Mouse (Mus musculus) urinary bladder, postnatal 36 days (tissue): ENCODE results near the gene Brd2.
A peak's percentile ranks its signal among the peaks of the same experiment; 100 is the strongest.
"Not testable (repeated sequence)": the region's sequence is repeated elsewhere in the genome, so short reads cannot be mapped to it uniquely, and the experiment has no call there.

Experiments used
- DNase-seq, 2 experiments: peaks; one replicate each; pipeline ENCODE4 v3.0.0; 2022; ENCODE audit warnings: low spot score in 2 of 2, mixed read lengths in 1 of 2

Gene Brd2

DNA sequence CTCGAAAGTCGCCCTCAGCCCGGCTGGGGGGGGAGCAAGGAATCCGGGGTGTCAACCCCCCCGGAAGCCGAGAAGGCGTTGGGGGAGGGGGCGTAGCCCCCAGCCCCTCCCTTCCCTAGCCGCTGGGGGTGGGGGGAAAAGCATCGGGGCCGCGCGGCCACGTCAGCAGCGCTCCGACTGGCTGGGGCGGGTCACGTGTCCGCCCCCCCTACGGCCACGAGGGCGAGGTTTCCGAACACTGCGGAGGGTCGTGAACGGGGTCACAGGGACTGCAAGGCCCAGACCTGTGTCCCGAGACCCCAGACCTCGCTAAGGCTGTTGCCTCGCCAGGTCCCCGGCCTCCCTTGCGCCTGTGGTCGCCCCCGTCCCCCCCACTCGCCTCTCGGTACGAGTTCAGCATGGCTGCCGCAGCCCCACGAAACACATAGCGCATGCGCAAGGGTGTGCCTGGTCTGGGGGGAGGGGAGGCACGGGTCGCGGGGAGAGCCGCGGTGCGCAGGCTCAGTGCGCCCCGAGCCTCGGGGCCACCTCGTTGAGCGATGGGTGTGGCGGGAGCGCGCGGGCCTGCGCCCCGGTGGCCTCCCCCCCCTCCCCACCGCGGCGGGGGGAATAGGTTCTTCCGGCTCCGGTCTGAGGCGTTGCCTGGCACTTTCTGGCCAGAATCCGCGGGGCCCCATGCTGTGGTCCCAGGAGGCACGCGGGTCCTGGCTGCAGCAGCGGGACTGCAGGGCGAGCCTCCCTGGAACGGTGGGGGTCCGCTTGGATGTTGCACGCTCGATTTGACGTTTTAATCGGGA is at the start of gene Brd2:
Gene Brd2, minus strand, starts transcription at position 447 of the 797 bp plus-strand sequence.
- DNase-seq = peak; percentile 96 to 98

DNA sequence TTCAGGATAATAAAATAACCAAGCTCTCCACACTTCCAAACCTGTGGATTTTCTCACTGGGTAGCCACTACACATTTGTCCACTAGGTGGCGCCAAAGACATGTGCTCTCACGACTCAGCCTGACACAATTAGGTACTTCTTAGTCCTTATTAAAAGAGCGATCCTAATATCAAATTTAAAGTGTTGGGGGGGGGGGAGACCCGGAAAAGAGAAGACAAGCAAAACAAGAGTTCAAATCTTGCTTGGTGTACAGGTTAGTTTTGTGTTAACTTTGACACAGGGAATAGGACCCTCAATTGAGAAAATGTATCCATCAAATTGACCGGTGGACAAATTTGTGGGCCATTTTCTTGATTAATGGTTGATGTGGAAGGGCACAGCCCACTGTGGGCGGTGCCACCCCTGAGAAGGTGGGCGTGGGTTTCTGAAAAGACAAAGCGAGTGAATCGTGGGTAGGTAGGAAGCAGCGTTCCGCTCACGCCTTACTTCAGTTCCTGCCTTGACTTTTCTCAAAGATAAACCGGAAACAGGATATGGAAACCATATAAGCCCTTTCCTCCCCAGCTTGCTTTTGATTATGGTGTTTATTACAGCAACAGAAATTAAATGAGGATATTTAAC is 48.6 kb upstream of the Brd2 start:
- DNase-seq = peak; percentile 74 to 77

DNA sequence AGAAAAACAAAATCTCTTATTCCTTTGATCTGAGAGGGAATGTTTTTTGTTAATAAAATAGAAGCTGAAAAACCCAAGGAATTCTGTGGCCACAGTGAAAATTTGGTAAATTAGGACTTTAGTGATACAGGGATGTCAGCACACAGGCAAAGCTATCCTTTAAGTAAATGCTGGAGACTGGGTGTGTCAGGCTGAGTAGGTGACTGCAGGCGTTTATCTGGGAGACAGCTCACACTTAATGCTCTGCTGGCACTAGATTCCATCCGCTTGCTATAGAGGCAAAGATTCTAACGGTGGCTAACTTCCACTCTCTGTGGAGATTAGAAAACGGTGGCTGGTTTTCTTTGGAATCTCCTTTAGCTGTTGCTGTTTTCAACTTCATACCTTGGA is 48.0 kb upstream of the Brd2 start:
- DNase-seq = no peak

DNA sequence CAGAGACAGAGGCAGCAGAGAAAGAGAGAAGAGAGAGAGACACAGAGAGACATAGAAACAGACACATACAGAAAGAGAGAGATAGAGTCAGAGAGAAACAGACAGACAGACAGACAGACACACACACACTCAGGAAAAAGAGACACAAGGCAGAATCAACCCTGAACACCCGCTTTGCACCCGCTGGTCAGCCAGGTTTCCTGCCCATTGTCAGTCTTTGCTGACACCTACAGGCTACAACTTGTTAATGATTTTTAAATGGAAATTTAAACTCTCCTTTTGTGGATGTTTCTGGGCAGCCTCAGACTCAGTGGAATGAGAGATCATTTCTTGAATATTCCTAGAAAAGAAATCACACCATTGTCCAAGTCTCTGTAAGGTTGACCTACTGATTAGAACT is 46.8 kb upstream of the Brd2 start:
- peak in 1 of 2 experiments; percentile 28 for DNase-seq

DNA sequence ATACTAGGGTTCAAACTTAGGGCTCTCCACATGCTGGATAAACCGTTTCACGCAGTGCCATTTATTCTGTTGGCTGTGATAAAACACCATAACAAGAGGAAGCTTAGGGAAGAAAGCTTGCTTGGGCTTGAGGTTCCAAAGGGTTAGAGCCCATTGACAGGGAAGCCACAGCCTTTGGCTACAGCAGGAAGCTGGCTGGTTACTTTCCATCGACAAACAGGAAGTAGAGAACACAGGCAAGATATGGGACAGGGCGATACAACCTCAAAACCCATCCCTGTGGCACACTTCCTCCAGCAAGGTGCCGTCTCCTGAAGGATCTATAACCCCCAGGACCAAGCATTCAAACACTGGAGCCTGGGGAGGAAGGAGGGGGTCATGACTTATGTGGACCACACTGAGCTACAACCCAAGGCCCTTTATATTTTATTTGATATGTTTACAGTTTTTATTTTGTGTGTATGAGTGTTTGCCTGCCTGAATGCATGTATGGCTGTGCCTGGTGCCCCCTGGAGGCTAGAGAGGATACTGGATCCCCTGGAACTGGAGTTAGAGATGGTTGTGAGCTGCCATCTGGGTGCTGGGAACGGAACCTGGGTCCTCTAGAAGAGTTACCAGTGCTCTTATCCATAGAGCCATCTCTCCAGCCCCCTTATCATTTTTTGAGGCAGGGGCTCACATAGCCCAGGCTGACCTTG is 42.7 kb upstream of the Brd2 start:
- DNase-seq = no peak

- DNase-seq = peak in 1 of 2 experiments; percentile 12
Observed at GRCm38 (mm10) chr17:34164202-34164895, 41.9 kb upstream of the Brd2 start.

- no peak for DNase-seq
Observed at GRCm38 (mm10) chr17:34155534-34155933, 33.1 kb upstream of the Brd2 start.

- DNase-seq = peak; percentile 43 to 45
Observed at GRCm38 (mm10) chr17:34152923-34153322, 30.5 kb upstream of the Brd2 start, which contains the start of gene H2-DMb1. TSS of gene H2-DMb1 (plus strand) at chr17:34153072.

DNA sequence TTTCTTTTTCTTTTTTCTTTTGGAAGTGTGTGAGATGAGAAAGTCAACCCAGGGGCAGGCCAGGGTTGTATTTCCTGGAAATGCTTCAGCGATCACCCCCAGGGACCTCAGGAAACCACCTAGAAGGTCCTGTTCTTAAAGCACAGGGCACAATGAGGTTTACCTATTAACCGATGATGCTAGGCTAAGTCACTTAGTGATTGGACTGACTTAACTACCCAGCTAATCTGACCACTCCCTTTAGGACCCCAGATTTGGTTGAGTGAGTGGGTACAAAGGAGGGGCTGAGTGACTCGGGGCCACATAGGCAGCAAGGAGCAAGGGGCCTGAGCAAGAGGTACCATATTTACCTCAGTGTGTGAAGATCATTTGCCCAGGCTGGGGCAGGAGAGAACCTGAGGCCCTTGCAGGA is 22.5 kb upstream of the Brd2 start:
- no peak for DNase-seq

GRCm38 (mm10) chr17:34144221-34144620 is 21.8 kb upstream of the Brd2 start:
- DNase-seq = not testable (repeated sequence)

DNA sequence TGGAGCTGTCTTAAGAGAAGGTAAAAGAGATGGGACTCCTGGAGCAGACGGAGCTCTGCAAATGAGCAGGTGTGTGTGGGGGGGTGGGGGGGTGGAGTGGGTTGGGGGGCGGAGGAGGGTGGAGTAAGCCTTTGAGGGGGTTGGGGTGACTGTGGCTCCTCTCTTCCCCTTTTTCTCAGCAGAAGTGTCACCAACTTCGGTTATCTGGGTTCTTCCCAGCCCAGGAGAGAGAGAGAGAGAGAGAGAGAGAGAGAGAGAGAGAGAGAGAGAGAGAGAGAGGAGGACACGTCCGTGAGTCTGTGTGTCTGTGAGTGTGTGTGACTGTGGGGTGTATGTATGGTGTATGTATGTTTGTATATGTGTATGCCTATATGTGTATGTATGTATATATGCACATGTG is 21.0 kb upstream of the Brd2 start:
- no peak for DNase-seq

DNA sequence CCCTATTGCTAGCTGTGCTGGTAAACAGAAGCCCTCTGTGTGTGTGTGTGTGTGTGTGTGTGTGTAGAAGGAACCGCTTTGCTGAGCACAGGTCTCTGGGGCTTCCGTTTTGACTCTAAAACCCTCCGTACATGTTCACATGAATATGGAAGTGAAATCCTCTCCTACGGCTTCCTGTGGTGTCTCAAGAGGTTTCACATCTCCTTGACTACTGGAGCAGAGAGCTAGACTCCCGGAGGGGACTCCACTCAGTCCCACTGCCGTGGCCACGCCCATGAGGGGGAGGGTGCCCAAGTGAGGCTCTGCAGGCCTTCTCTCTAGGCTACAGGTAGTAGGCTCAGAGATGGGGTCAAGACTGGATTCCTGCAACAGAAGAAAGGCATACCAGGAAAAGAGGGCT is 20.6 kb upstream of the Brd2 start, which contains the start of gene H2-DMb2:
Gene H2-DMb2, plus strand, starts transcription at position 275 of the 400 bp plus-strand sequence.
- DNase-seq = no peak

GRCm38 (mm10) chr17:34142456-34143010 is 20.1 kb upstream of the Brd2 start:
- no peak for DNase-seq

DNA sequence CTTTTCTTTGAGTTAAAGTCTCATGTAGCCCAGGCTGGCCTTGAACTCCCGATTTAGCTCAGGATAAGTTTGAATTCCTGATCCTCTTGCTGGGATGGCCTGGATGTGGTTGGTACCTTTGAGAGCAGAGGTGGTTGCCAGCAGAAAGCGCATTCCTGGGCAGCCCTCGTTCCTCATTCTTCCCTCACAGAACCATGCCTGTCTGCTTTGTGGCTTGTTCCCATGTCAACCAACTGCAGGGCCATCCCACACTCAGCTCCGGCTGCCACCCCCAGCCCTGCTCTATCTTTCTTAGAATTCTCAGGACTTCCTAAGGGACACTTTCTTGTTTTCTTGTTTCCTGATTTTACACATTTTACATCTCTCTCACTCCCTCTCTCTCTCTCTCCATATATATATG is 19.0 kb upstream of the Brd2 start:
- no peak for DNase-seq

GRCm38 (mm10) chr17:34140240-34140639 is 17.8 kb upstream of the Brd2 start:
- DNase-seq = no peak

GRCm38 (mm10) chr17:34139416-34139815 is 17.0 kb upstream of the Brd2 start:
- DNase-seq = peak; percentile 23 to 29

DNA sequence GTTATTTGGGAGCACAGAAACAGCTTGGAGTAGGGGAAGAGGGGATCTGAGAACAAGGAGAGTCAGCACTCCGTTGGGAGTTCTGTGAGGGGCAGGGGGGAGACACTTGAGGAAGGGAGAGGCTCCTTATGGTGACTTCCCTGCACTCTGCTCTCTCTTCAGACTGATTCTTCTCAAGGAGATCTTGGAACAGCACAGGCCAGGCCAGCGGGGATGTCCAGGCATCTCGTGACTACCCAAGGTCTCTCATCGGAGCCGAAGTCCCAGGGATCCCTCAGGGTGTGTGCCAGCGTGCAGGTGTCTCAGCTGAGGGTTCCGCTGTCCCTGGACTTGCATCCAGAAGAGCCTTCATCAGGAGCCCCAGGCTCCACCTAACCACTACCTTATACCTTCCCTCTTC is 16.2 kb upstream of the Brd2 start:
- no peak for DNase-seq

DNA sequence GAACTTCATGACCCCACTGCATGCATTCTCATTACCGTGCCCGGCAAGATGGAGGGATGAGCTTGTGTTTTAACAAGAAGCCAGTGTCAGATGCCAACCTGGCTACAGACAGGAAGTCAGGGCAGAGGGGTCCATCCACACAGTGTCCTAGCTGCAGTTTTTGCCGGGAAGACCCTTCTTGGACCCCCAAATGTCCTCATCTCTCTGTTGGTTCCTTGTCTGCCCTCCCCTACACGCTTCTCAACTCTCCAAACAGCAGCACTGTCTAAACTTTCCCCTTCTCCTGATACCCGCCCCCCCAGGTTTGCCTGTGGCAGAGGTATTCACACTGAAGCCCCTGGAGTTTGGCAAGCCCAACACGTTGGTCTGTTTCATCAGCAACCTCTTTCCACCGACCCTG is 15.2 kb upstream of the Brd2 start:
- DNase-seq = no peak

DNA sequence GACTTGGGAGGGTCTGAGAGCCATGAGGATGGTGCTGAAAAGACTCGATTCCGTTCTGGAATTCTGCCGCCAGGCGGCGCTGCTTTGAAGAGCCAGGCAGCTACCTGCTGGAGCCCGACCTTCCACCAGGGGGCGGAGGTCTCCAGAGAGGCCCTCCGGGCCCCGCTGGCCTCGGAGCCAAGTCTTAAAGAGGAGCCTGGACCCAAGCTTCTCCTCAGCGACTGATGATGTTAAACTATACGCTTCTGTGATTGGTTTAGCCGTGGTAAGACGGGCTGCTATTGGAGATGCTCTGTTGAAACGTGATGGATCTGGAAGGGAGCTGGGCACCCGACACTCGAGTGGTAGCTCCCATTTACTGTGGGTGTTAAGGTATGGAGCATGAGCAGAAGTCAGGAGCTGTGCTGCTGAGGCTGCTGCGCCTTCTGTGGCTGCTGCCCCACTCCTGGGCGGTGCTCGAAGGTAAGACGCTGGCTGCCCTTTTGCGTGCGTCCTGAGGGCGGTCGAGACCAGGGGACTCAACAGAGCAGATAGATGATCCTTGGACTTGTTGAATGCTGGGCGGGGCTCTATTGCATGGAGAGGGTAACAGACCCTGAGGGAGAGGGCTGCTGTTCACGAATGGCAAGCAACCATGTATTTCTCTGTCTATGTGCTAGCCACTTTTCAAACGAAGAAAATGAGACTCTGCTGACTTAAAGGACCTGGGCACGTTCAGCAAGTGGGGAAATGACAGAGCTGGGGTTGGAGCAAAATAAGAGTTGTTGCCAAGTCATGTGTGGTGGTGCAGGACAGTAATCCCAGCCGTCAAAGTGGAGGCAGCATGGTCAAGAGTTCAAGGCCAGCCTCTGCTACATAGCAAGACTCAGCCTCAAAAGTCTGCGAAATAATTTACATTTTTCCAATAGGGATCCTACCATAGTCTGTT is 13.1 kb upstream of the Brd2 start:
- peak; percentile 98 for DNase-seq

DNA sequence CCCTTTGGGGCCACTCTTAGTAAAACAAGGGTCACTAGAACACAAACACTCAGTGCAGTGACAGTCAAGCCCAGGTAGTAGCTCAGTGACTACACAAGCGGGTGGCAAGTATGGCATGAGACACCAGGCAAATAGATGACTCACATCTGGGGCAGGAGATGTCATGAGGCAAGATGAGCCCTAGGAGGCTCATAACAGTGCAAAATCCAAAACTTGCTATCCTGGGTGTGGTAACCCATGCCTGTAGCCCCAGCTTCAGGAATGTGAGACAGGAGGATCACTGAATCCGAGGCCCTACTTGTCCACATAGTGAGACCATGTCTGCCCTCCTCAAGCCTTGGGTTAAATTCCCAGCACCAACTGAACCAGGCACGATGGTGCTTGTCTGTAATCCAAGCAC is 12.0 kb upstream of the Brd2 start:
- no peak for DNase-seq

GRCm38 (mm10) chr17:34133289-34133688 is 10.9 kb upstream of the Brd2 start:
- no peak for DNase-seq
